ENCODE assay signal across 18 mouse cellular contexts in genomic region chr16:49886403-49887066, GRCm38 (mm10).
"Had no signal": no experiment of that assay in that cellular context is flagged by ENCODE, and none has a peak within 500 bp of the region (broad histone marks: within the 10 kb centered on the region; RNA-seq: fewer than 3 reads in every experiment).

No protein-coding gene starts in this region.

- H3K4me3 ChIP-seq: layer of hippocampus, adult 2 months; limb, embryonic 13.5 days; liver, embryonic 13.5 days; midbrain, embryonic 12.5 days; neural tube, embryonic 13.5 days had no signal

- H3K9ac ChIP-seq: limb, embryonic 13.5 days; liver, embryonic 13.5 days; midbrain, embryonic 12.5 days; neural tube, embryonic 13.5 days had no signal

- DNase-seq: kidney, adult 11 months; kidney, adult 9 months; kidney, postnatal 36 days; left cerebral cortex, postnatal 4 days; liver, embryonic 13.5 days; lung, adult 2 months; lung, postnatal 10 days; retina, postnatal 1 day; right cerebral cortex, postnatal 4 days; spleen, adult 18-20 months; thymus, adult 18-20 months; thymus, postnatal 14 days had no signal

- H3K36me3 ChIP-seq: midbrain, embryonic 12.5 days had no signal

- H3K4me1 ChIP-seq: limb, embryonic 13.5 days; midbrain, embryonic 12.5 days had no signal

- H3K9me3 ChIP-seq: limb, embryonic 13.5 days; liver, embryonic 13.5 days; midbrain, embryonic 12.5 days; neural tube, embryonic 13.5 days had no signal

- ATAC-seq: midbrain, embryonic 16.5 days had no signal

- H3K27me3 ChIP-seq: limb, embryonic 13.5 days; liver, embryonic 13.5 days; midbrain, embryonic 12.5 days; neural tube, embryonic 13.5 days had no signal

- H3K27ac ChIP-seq: kidney, postnatal 0 days; limb, embryonic 13.5 days; liver, embryonic 13.5 days; midbrain, embryonic 12.5 days; neural tube, embryonic 13.5 days had no signal
